Mouse (Mus musculus) ES-Bruce4 (cell line): ENCODE data around the gene Hdac6. TPM values are rescaled to one million over a fixed set of nuclear protein-coding genes. Genes with fewer than 3 reads are reported as not detected.

Source experiments
- H3K27ac ChIP-seq: 2 replicates; pipeline ENCODE4 v1.5.1; 2012; ENCODE audit warnings: low read length, inconsistent platforms; ENCODE audit not compliant: insufficient read depth
- H3K27me3 ChIP-seq: 2 replicates; pipeline ENCODE4 v1.6.1; 2012; ENCODE audit warnings: mild to moderate bottlenecking, low read length, inconsistent platforms; ENCODE audit not compliant: control insufficient read depth, poor library complexity, insufficient read depth, severe bottlenecking
- H3K36me3 ChIP-seq: 2 replicates; pipeline ENCODE4 v1.6.1; 2012; ENCODE audit warnings: inconsistent platforms, mild to moderate bottlenecking, low read length, moderate library complexity; ENCODE audit not compliant: control insufficient read depth, poor library complexity, insufficient read depth, severe bottlenecking
- H3K4me1 ChIP-seq: one replicate; pipeline ENCODE4 v1.8.1; 2011; ENCODE audit warnings: low read length; ENCODE audit not compliant: control insufficient read depth, insufficient read depth
- H3K4me3 ChIP-seq: 2 replicates; pipeline ENCODE4 v1.5.1; 2011; ENCODE audit warnings: low read depth, mild to moderate bottlenecking, low read length
- H3K9ac ChIP-seq: 2 replicates; pipeline ENCODE4 v1.6.1; 2012; ENCODE audit warnings: low read depth, mild to moderate bottlenecking, inconsistent platforms; ENCODE audit not compliant: poor library complexity, severe bottlenecking
- H3K9me3 ChIP-seq: replicated peaks from 2 replicates; pipeline ENCODE4 v1.6.1; 2012; ENCODE audit warnings: mild to moderate bottlenecking, low read length, inconsistent platforms; ENCODE audit not compliant: control insufficient read depth, poor library complexity, insufficient read depth, severe bottlenecking
- CTCF ChIP-seq: IDR thresholded peaks from one replicate; pipeline ENCODE4 v1.8.1; 2011; ENCODE audit warnings: low read depth, low read length
- EP300 ChIP-seq: IDR thresholded peaks from 2 replicates; pipeline ENCODE4 v1.6.1; 2011; ENCODE audit warnings: low read depth, low read length; ENCODE audit not compliant: insufficient read depth
- POLR2A ChIP-seq: IDR thresholded peaks from one replicate; pipeline ENCODE4 v1.8.1; 2011; ENCODE audit warnings: low read length; ENCODE audit not compliant: insufficient read depth
- polyA plus RNA-seq: library from polyadenylated mRNA; stranded (reverse); fragments of >200 nt; gene quantifications from 2 replicates; pipeline ENCODE4 v1.2.4, GENCODE M21; 2011; ENCODE audit warnings: low read depth; ENCODE audit not compliant: missing spikeins, insufficient read depth, insufficient read length

The Hdac6 gene
- polyA plus RNA-seq, 1 experiment, result 101 TPM

- no peak overlapping the region for H3K4me3 ChIP-seq
- no peaks in the 10 kb centered on the region for H3K4me1 ChIP-seq
- H3K27ac ChIP-seq, result no peak overlapping the region
- TF ChIP-seq CTCF (no peak), POLR2A (no peak), EP300 (no peak)
- no peak overlapping the region for H3K9ac ChIP-seq
- no peaks in the 10 kb centered on the region for H3K27me3 ChIP-seq
- no peaks in the 10 kb centered on the region for H3K36me3 ChIP-seq
- no peaks in the 10 kb centered on the region for H3K9me3 ChIP-seq
Observed at GRCm38 (mm10) chrX:7958868-7959267, 11.2 kb upstream of the Hdac6 start.

GRCm38 (mm10) chrX:7950091-7950490 lies 2.4 kb upstream of the Hdac6 start:
- Histone ChIP-seq H3K4me3 (no peak overlapping the region), H3K9ac (no peak overlapping the region), H3K27me3 (no peaks in the 10 kb centered on the region)

GRCm38 (mm10) chrX:7947900-7948492 lies 307 bp upstream of the Hdac6 start:
- H3K9ac ChIP-seq, result peak overlapping the region; percentile 47
- no peaks in the 10 kb centered on the region for H3K27me3 ChIP-seq
- H3K27ac ChIP-seq, result peak overlapping the region; percentile 59
- H3K36me3 ChIP-seq, result peaks cover 20% of the 10 kb centered on the region
- peak overlapping the region; percentile 82 for H3K4me3 ChIP-seq
- TF ChIP-seq POLR2A (no peak), EP300 (no peak), CTCF (no peak)
- H3K9me3 ChIP-seq, result no peaks in the 10 kb centered on the region
- no peaks in the 10 kb centered on the region for H3K4me1 ChIP-seq

More at GRCm38 (mm10) chrX:7950091-7950490, 2.4 kb upstream of the Hdac6 start:
- Histone ChIP-seq H3K27ac (no peak overlapping the region), H3K4me1 (no peaks in the 10 kb centered on the region), H3K36me3 (peaks cover 5% of the 10 kb centered on the region; the same call in 1 of the 2 replicates), H3K9me3 (no peaks in the 10 kb centered on the region)
- no peak for TF ChIP-seq POLR2A
- TF ChIP-seq EP300, result no peak
- TF ChIP-seq CTCF, result no peak

- Histone ChIP-seq H3K27ac (no peak overlapping the region), H3K9ac (no peak overlapping the region), H3K4me1 (no peaks in the 10 kb centered on the region), H3K9me3 (no peaks in the 10 kb centered on the region), H3K27me3 (no peaks in the 10 kb centered on the region), H3K4me3 (no peak overlapping the region), H3K36me3 (peaks cover 35% of the 10 kb centered on the region)
- TF ChIP-seq POLR2A (no peak), EP300 (no peak)
Observed at GRCm38 (mm10) chrX:7945618-7946017, 2.1 kb downstream of the Hdac6 start.

GRCm38 (mm10) chrX:7937667-7938066 lies 10.0 kb downstream of the Hdac6 start:
- no peaks in the 10 kb centered on the region for H3K4me1 ChIP-seq
- no peak for TF ChIP-seq CTCF
- no peak for TF ChIP-seq POLR2A
- no peak for TF ChIP-seq EP300
- H3K27ac ChIP-seq, result peak overlapping the region; percentile 32; the same call in 1 of the 2 replicates
- no peaks in the 10 kb centered on the region for H3K9me3 ChIP-seq
- H3K4me3 ChIP-seq, result no peak overlapping the region
- peaks cover 32% of the 10 kb centered on the region for H3K36me3 ChIP-seq
- H3K27me3 ChIP-seq, result no peaks in the 10 kb centered on the region
- no peak overlapping the region for H3K9ac ChIP-seq

GRCm38 (mm10) chrX:7936874-7937273 lies 10.8 kb downstream of the Hdac6 start:
- H3K4me1 ChIP-seq, result no peaks in the 10 kb centered on the region
- H3K36me3 ChIP-seq, result peaks cover 32% of the 10 kb centered on the region
- no peak overlapping the region for H3K9ac ChIP-seq
- H3K27ac ChIP-seq, result no peak overlapping the region
- H3K27me3 ChIP-seq, result no peaks in the 10 kb centered on the region
- H3K9me3 ChIP-seq, result no peaks in the 10 kb centered on the region
- no peak overlapping the region for H3K4me3 ChIP-seq
- TF ChIP-seq CTCF (no peak), POLR2A (no peak), EP300 (no peak)
